Mouse (Mus musculus): ENCODE measurements around the gene Zbtb20. TPM values are rescaled to one million over a fixed set of nuclear protein-coding genes. Genes with fewer than 3 reads are reported as not detected.

Zbtb20 gene
- polyA plus RNA-seq, 1 experiment from 2014 or later, result 47.6 TPM

GRCm38 (mm10) chr16:43026351-43026750 lies 150.7 kb downstream of the Zbtb20 start:
- Histone ChIP-seq H3K4me1 (replicated peaks) (no peaks in the 10 kb centered on the region), H3K4me2 (no peak overlapping the region), H3K4me3 (no peak overlapping the region), H3K27me3 (no peaks in the 10 kb centered on the region), H3K9me3 (replicated peaks) (no peaks in the 10 kb centered on the region), H3K27ac (no peak overlapping the region), H3K36me3 (no peaks in the 10 kb centered on the region), H3K9ac (no peak overlapping the region)
- ATAC-seq (replicated peaks; ENCODE audit: insufficient number of reproducible peaks, insufficient read depth, low FRiP score, low read depth), result no peak
- 82% methylated on average over 2 of the region's 2 CpGs for WGBS

- ATAC-seq (replicated peaks; ENCODE audit: insufficient number of reproducible peaks, insufficient read depth, low FRiP score, low read depth), result no peak
- H3K27me3 ChIP-seq, result no peaks in the 10 kb centered on the region
- no peaks in the 10 kb centered on the region for H3K9me3 ChIP-seq (replicated peaks)
- H3K9ac ChIP-seq, result no peak overlapping the region
- WGBS, result 49% methylated on average over 3 of the region's 3 CpGs
- H3K4me3 ChIP-seq, result no peak overlapping the region
- H3K36me3 ChIP-seq, result no peaks in the 10 kb centered on the region
- H3K27ac ChIP-seq, result no peak overlapping the region
- H3K4me2 ChIP-seq, result no peak overlapping the region
- H3K4me1 ChIP-seq (replicated peaks), result no peaks in the 10 kb centered on the region
Observed at GRCm38 (mm10) chr16:43029243-43029642, 153.6 kb downstream of the Zbtb20 start.

GRCm38 (mm10) chr16:43035709-43036108 lies 160.0 kb downstream of the Zbtb20 start:
- Histone ChIP-seq H3K27me3 (no peaks in the 10 kb centered on the region), H3K9me3 (replicated peaks) (no peaks in the 10 kb centered on the region), H3K27ac (no peak overlapping the region), H3K4me2 (no peak overlapping the region), H3K36me3 (no peaks in the 10 kb centered on the region), H3K4me3 (no peak overlapping the region), H3K9ac (no peak overlapping the region), H3K4me1 (replicated peaks) (no peaks in the 10 kb centered on the region)
- WGBS, result 71% methylated on average over 6 of the region's 6 CpGs
- ATAC-seq (replicated peaks; ENCODE audit: insufficient number of reproducible peaks, insufficient read depth, low FRiP score, low read depth), result no peak

GRCm38 (mm10) chr16:43036510-43036909 lies 160.8 kb downstream of the Zbtb20 start:
- 81% methylated on average over 5 of the region's 5 CpGs for WGBS
- Histone ChIP-seq H3K4me2 (no peak overlapping the region), H3K27me3 (no peaks in the 10 kb centered on the region), H3K9ac (no peak overlapping the region), H3K36me3 (no peaks in the 10 kb centered on the region), H3K27ac (no peak overlapping the region), H3K9me3 (replicated peaks) (no peaks in the 10 kb centered on the region), H3K4me1 (replicated peaks) (no peaks in the 10 kb centered on the region), H3K4me3 (no peak overlapping the region)
- ATAC-seq (replicated peaks; ENCODE audit: insufficient number of reproducible peaks, insufficient read depth, low FRiP score, low read depth), result no peak

GRCm38 (mm10) chr16:43037320-43037719 lies 161.6 kb downstream of the Zbtb20 start:
- no peak overlapping the region for H3K4me2 ChIP-seq
- H3K36me3 ChIP-seq, result no peaks in the 10 kb centered on the region
- H3K27me3 ChIP-seq, result no peaks in the 10 kb centered on the region
- H3K27ac ChIP-seq, result no peak overlapping the region
- H3K9me3 ChIP-seq (replicated peaks), result no peaks in the 10 kb centered on the region
- H3K4me1 ChIP-seq (replicated peaks), result no peaks in the 10 kb centered on the region
- no peak for ATAC-seq (replicated peaks; ENCODE audit: insufficient number of reproducible peaks, insufficient read depth, low FRiP score, low read depth)
- no peak overlapping the region for H3K4me3 ChIP-seq
- WGBS, result 88% methylated on average over 4 of the region's 4 CpGs
- H3K9ac ChIP-seq, result no peak overlapping the region

GRCm38 (mm10) chr16:43045611-43046010 lies 169.9 kb downstream of the Zbtb20 start:
- H3K4me1 ChIP-seq (replicated peaks), result no peaks in the 10 kb centered on the region
- no peak overlapping the region for H3K4me2 ChIP-seq
- ATAC-seq (replicated peaks; ENCODE audit: insufficient number of reproducible peaks, insufficient read depth, low FRiP score, low read depth), result no peak
- H3K4me3 ChIP-seq, result no peak overlapping the region
- no peak overlapping the region for H3K27ac ChIP-seq
- no peaks in the 10 kb centered on the region for H3K36me3 ChIP-seq
- no peak overlapping the region for H3K9ac ChIP-seq
- H3K27me3 ChIP-seq, result no peaks in the 10 kb centered on the region
- no peaks in the 10 kb centered on the region for H3K9me3 ChIP-seq (replicated peaks)

- 90% methylated on average over 3 of the region's 3 CpGs for WGBS
- Histone ChIP-seq H3K9me3 (replicated peaks) (no peaks in the 10 kb centered on the region), H3K4me1 (replicated peaks) (no peaks in the 10 kb centered on the region), H3K4me2 (no peak overlapping the region), H3K27me3 (no peaks in the 10 kb centered on the region), H3K4me3 (no peak overlapping the region), H3K9ac (no peak overlapping the region), H3K27ac (no peak overlapping the region), H3K36me3 (no peaks in the 10 kb centered on the region)
- no peak for ATAC-seq (replicated peaks; ENCODE audit: insufficient number of reproducible peaks, insufficient read depth, low FRiP score, low read depth)
Observed at GRCm38 (mm10) chr16:43046686-43047085, 171.0 kb downstream of the Zbtb20 start.

GRCm38 (mm10) chr16:43069666-43070295 lies 194.1 kb downstream of the Zbtb20 start:
- H3K9ac ChIP-seq, result no peak overlapping the region
- no peaks in the 10 kb centered on the region for H3K36me3 ChIP-seq
- H3K4me3 ChIP-seq, result no peak overlapping the region
- H3K9me3 ChIP-seq (replicated peaks), result no peaks in the 10 kb centered on the region
- H3K27me3 ChIP-seq, result no peaks in the 10 kb centered on the region
- no peak overlapping the region for H3K27ac ChIP-seq
- WGBS, result 88% methylated on average over 3 of the region's 3 CpGs
- no peak for ATAC-seq (replicated peaks; ENCODE audit: insufficient number of reproducible peaks, insufficient read depth, low FRiP score, low read depth)
- H3K4me2 ChIP-seq, result no peak overlapping the region
- H3K4me1 ChIP-seq (replicated peaks), result 0 out of 2 replicates have a peak, but pooled peaks cover 3% of the 10 kb centered on the region

- H3K27me3 ChIP-seq, result no peaks in the 10 kb centered on the region
- 89% methylated on average over 3 of the region's 3 CpGs for WGBS
Observed at GRCm38 (mm10) chr16:43071875-43072274, 196.2 kb downstream of the Zbtb20 start.

GRCm38 (mm10) chr16:43072818-43073594 lies 197.3 kb downstream of the Zbtb20 start:
- no peak overlapping the region for H3K27ac ChIP-seq
- ATAC-seq (replicated peaks; ENCODE audit: insufficient number of reproducible peaks, insufficient read depth, low FRiP score, low read depth), result 0 out of 2 replicates have a peak, but pooled peaks have one; percentile 7
- no peak overlapping the region for H3K4me3 ChIP-seq
- no peak overlapping the region for H3K9ac ChIP-seq
- 0 out of 2 replicates have a peak, but pooled peaks cover 3% of the 10 kb centered on the region for H3K4me1 ChIP-seq (replicated peaks)
- H3K27me3 ChIP-seq, result no peaks in the 10 kb centered on the region
- H3K9me3 ChIP-seq (replicated peaks), result no peaks in the 10 kb centered on the region
- H3K36me3 ChIP-seq, result no peaks in the 10 kb centered on the region
- WGBS, result 64% methylated on average over 5 of the region's 5 CpGs
- H3K4me2 ChIP-seq, result no peak overlapping the region

More at GRCm38 (mm10) chr16:43071875-43072274, 196.2 kb downstream of the Zbtb20 start:
- no peak overlapping the region for H3K27ac ChIP-seq
- no peak overlapping the region for H3K9ac ChIP-seq
- H3K4me3 ChIP-seq, result no peak overlapping the region
- 0 out of 2 replicates have a peak, but pooled peaks cover 3% of the 10 kb centered on the region for H3K4me1 ChIP-seq (replicated peaks)
- ATAC-seq (replicated peaks; ENCODE audit: insufficient number of reproducible peaks, insufficient read depth, low FRiP score, low read depth), result no peak
- no peaks in the 10 kb centered on the region for H3K36me3 ChIP-seq
- no peaks in the 10 kb centered on the region for H3K9me3 ChIP-seq (replicated peaks)
- H3K4me2 ChIP-seq, result no peak overlapping the region

GRCm38 (mm10) chr16:43080403-43080802 lies 204.7 kb downstream of the Zbtb20 start:
- no peak for ATAC-seq (replicated peaks; ENCODE audit: insufficient number of reproducible peaks, insufficient read depth, low FRiP score, low read depth)
- Histone ChIP-seq H3K27ac (no peak overlapping the region), H3K4me1 (replicated peaks) (no peaks in the 10 kb centered on the region), H3K27me3 (no peaks in the 10 kb centered on the region), H3K4me3 (no peak overlapping the region), H3K9me3 (replicated peaks) (no peaks in the 10 kb centered on the region), H3K9ac (no peak overlapping the region), H3K36me3 (no peaks in the 10 kb centered on the region), H3K4me2 (no peak overlapping the region)
- 86% methylated on average over 2 of the region's 2 CpGs for WGBS

Measured in heart, embryonic 15.5 days (tissue).